Mouse (Mus musculus) mouse embryonic stem cell (cell line): ENCODE data around the gene Tmem119.
"Not testable (repeated sequence)": the region's sequence is repeated elsewhere in the genome, so short reads cannot be mapped to it uniquely, and the experiment has no call there.

ENCODE experiments used
- in situ Hi-C, 2 experiments: fragments of 300-500 bp; cut with MboI; formaldehyde crosslinking; loops; 1 replicate in 1 of 2; 3 replicates in 1 of 2; pipeline ENCODE4 v1.14.3; 2019 to 2020; ENCODE audit warnings: low sequenced_read_pairs in 2 of 2, low pct_unique_long_range_greater_than_20kb in 1 of 2, mixed read lengths in 1 of 2; ENCODE audit not compliant: unreplicated experiment in 1 of 2

Gene Tmem119

DNA sequence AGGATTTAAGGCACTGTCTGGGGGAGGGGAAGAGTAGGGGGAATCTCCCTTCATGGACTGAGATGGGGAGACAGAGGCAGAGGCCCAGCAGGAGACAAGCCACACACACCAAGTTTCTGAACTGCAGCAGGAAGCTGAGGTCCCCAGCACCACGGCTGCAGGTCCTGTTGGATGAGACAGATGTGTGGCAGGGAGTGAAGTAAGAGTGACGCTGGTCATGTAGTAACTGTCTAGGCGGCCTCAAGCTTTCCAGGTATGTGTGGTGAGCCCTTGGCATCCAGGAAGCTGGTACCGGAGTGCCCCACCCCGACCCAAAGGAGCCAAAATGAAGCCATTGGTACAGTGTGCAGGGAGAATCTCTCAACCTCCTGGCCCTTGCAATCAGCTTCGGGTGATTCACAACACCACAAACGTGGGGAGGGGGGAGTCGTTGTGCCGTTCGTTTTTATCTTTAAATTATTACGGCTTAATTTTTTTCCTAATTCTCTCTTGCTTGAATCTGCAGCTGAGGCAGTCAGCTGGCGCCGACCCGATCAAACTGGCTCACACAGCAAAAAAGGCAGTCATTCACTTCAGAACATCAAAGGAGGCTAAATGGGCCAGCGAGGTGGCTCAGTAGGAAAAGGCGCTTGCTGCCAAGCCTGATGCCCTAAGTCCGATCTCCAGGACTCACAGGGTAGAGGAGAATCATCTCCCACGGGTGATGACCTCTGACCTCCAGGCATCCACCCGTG, 3.0 kb downstream of the Tmem119 start:
- in situ Hi-C loops, result no loop called here

- in situ Hi-C loops, result no loop called here
Measured at GRCm38 (mm10) chr5:113796401-113797148, 3.7 kb downstream of the Tmem119 start.

- in situ Hi-C loops, result no loop called here
Measured at GRCm38 (mm10) chr5:113791197-113792095, 8.9 kb downstream of the Tmem119 start.

- in situ Hi-C loops, result no loop called here
Measured at GRCm38 (mm10) chr5:113790453-113791196, 9.7 kb downstream of the Tmem119 start.

- in situ Hi-C loops, result no loop called here
Measured at GRCm38 (mm10) chr5:113789075-113789788, 11.1 kb downstream of the Tmem119 start.

DNA sequence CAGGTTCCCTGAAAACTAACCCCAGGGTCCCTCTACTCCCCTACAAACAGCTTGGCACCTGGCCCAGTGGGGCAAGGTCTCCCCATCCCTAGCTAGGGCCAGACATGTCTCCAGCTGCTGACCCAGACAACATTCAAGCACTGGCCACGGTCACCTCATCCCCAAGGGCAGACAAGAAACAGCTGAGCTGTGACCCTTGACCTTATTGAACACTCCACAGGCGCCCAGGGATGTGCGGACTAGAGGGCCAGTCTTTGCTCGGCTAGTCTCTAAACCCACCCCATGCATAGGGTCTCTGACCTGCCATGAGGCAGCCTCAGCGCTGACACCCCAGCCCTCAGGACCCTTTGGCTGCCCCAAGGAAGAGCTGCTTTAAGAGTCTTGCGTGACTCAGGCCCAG, 11.7 kb downstream of the Tmem119 start:
- in situ Hi-C loops, result no loop called here

DNA sequence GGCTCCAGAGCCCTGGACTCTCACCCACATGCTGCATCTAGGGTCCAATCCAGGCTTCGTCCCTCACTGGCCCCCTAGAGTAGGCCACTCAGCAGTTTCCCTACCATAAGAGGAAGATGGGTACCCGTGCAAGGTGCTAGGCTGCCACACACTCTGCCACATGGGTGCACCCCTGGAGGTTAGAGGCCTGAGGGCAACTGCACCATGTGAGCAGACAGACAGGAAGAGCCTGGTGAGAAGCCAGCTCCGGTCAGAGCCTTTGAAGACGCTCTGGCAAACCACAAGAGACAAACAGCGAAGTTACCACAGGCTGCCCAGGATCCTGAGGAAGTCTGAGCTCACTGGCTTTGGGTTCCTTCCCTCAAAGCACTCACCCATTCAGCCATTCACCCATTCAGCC, 13.3 kb downstream of the Tmem119 start:
- in situ Hi-C loops, result no loop called here

DNA sequence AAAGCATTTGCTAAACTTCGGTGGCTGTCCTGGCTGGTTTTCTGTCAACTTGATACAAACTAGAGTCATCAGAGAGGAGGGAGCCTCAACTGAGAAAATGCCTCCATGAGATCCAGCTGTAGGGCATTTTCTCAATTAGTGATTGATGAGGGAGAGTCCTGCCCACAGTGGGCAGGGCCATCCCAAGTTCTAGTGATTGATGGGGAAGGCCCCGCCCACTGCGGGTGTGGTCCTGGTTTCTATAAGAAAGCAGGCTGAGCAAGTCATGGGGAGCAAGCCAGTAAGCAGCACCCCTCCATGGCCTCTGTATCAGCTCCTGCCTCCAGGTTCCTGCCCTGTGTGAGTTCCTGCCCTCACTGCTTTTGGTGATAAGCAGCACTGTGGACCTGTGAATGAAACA, 16.2 kb downstream of the Tmem119 start:
- in situ Hi-C loops, result not testable (repeated sequence)

DNA sequence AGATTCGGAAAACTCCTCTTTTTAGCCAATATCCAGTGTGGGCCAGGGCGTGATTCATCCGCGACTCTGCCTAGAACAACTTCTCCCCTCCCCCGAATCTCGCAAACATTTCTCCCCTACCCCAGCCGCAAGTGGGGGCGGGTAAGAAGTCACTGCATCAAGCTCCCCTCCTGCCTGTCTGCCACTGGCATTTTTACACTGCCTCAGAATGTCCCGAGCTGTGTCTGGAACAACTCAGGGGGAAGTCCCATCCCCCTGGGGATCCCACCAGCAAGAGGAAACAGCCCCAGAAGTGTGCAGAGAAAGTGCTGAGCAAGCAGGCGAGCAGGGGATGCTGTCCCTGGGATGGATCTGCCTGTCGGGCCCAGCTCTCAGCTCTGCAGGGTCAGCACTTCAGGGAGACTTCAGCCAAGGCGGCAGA, 16.7 kb downstream of the Tmem119 start:
- in situ Hi-C loops, result no loop called here

DNA sequence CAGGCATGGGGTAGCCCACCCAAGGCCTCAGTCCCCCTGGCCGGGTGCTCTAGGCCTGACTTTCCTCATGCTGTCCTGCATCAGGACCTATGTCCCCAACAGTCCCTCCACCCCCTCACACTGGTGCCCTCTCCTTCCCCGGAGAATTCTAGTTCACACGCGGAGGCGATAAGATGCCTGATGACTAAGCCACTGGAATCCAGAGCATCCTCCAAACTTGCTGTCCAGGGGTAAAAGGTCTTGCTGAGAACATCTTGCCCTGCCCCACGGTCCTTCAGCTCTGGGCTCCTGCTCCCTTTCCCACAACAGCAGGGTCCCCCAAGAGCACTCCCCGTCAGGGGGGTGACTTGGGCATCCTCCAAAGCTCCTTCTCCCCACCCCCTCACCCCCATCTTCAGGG, 17.7 kb downstream of the Tmem119 start:
- in situ Hi-C loops, result no loop called here

GRCm38 (mm10) chr5:113781875-113782274, 18.4 kb downstream of the Tmem119 start:
- in situ Hi-C loops, result no loop called here

DNA sequence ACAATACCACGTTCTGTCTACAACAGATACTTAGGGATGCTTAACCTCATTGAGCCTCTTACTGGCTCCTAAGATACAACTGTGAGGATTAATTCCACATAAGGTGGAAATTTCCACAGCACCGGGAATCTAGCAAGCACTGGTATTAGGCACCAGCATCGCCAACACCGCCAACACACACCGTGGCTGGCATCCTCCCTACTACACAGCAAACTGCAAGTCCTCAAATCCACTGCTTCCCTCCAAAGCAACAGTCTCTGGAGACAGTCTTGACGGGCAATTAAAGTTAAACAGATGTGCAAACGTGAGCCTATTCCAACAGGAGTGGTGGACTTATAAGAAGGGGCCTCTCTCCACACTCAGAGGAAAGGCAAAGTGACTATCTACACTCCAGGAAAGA, 19.1 kb downstream of the Tmem119 start:
- in situ Hi-C loops, result no loop called here

- in situ Hi-C loops, result no loop called here
Measured at GRCm38 (mm10) chr5:113780763-113781162, 19.6 kb downstream of the Tmem119 start.

- in situ Hi-C loops, result no loop called here
Measured at GRCm38 (mm10) chr5:113780082-113780752, 20.1 kb downstream of the Tmem119 start.

DNA sequence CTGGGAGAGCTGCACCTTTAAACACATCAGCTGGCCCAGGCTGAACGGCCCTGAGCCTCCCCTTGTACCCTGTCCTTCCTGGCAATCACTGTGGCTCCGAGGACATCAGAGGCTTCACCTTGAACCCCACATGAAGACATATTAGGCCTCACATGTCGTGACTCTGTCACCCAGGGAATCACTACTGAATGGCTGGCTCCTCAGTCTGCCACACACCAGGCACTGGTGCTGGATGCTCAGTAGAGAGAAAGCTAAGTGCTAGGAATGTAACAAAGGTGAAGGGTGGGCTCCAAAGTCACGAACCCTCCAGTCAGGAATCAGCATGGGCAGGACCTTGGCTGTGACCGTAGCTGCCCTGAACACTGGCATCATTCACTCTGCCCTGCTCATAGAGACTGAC, 20.7 kb downstream of the Tmem119 start:
- in situ Hi-C loops, result loop anchor here (5.0 kb wide), 1 partner anchor 33 kb away; no protein-coding TSS in a partner anchor

DNA sequence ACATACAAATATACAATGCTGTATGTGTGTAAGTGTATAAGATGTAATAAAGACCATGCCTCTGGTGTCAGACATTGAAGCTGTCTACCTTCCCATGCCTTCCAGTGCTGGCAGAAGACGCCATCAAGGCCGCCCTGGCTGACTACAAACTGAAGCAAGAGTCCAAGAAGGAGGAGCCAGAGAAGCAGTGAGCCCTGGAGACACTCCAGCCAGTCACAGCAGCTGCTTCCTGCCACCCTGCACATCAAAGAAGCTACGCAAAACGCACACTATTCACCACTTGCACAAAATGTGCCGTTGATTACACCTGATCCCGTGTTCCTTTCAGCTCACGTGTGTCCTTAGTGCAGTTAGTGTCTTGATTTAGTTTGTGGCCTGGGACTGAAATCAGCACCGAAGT, 22.6 kb downstream of the Tmem119 start:
- in situ Hi-C loops, result loop anchor here (5.0 kb wide), 1 partner anchor 35 kb away; no protein-coding TSS in a partner anchor

DNA sequence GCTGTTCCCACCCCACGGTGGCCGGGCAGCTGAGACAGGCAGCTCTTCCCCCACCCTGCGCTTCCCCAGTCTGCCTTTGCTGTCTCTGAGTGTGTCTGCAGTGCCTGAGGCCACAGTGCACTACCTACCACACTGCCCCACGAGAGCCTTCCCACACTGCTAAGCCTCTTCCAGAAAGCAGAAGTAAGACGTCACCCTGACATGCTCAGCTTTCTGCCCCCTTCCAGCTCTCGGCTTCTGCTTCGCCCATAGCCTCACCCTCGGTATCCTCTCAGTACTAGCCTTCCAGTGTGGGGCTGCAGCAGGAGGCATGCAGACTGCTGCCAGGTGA, 23.5 kb downstream of the Tmem119 start:
- in situ Hi-C loops, result loop anchor here (5.0 kb wide), 1 partner anchor 35 kb away; no protein-coding TSS in a partner anchor
